8 mouse cellular contexts compared by ENCODE assay signal in genomic region chr19:40343018-40343417, GRCm38 (mm10).
A peak's percentile ranks its signal among the peaks of the same experiment; 100 is the strongest.
DNase-seq lines count a peak whose midpoint lies in the region; ATAC-seq and TF ChIP-seq lines count a peak whose summit lies in the region.

No protein-coding gene starts in this region.

- H3K27me3 ChIP-seq in lung, embryonic 15.5 days = no peaks in the 10 kb centered on the region
- H3K27me3 ChIP-seq in thymus, adult 2 months (ENCODE audit: control insufficient read depth, insufficient read depth, low read length) = no peaks in the 10 kb centered on the region

- intact Hi-C loops in heart, postnatal 14 days (cut with DNase I) = loop anchor here (1.0 to 10.0 kb wide), 2 partner anchors 202 to 382 kb away; no protein-coding TSS in a partner anchor

- no peaks in the 10 kb centered on the region for H3K4me1 ChIP-seq in bone marrow macrophage, adult 2 months (ENCODE audit: control insufficient read depth, insufficient read depth, low read length)
- peaks cover 15% of the 10 kb centered on the region for H3K4me1 ChIP-seq in lung, embryonic 15.5 days
- no peaks in the 10 kb centered on the region for H3K4me1 ChIP-seq in thymus, adult 2 months (replicated peaks; ENCODE audit: control insufficient read depth, insufficient read depth, low read length)

- no peak overlapping the region for H3K27ac ChIP-seq in bone marrow macrophage, adult 2 months (ENCODE audit: insufficient read depth, low read depth, low read length)
- 0 out of 2 replicates have a peak overlapping the region, but pooled peaks have one; percentile 28 for H3K27ac ChIP-seq in layer of hippocampus, adult 2 months
- no peak overlapping the region for H3K27ac ChIP-seq in lung, embryonic 15.5 days
- H3K27ac ChIP-seq in thymus, adult 2 months (ENCODE audit: control insufficient read depth, insufficient read depth, low read length) = no peak overlapping the region

- H3K4me3 ChIP-seq in bone marrow macrophage, adult 2 months (ENCODE audit: insufficient read depth, low read length) = no peak overlapping the region
- H3K4me3 ChIP-seq in layer of hippocampus, adult 2 months = no peak overlapping the region
- no peak overlapping the region for H3K4me3 ChIP-seq in lung, embryonic 15.5 days
- H3K4me3 ChIP-seq in thymus, adult 2 months (ENCODE audit: control insufficient read depth, insufficient read depth, low read length) = no peak overlapping the region

- peak; percentile 88 for ATAC-seq in erythroblast, adult 5-6 weeks (replicated peaks; ENCODE audit: low FRiP score, poor library complexity, severe bottlenecking)
- peak; percentile 60; the same call in 1 of the 2 replicates for ATAC-seq in lung, embryonic 15.5 days (ENCODE audit: borderline replicate concordance, extremely low read depth, low FRiP score, low TSS enrichment)

- no peaks in the 10 kb centered on the region for H3K36me3 ChIP-seq in lung, embryonic 15.5 days
- no peaks in the 10 kb centered on the region for H3K36me3 ChIP-seq in thymus, adult 2 months (ENCODE audit: control insufficient read depth, insufficient read depth, low read length)

- no peak for TF ChIP-seq POLR2A in bone marrow macrophage, adult 2 months (IDR thresholded peaks at IDR 0.05; ENCODE audit: borderline replicate concordance, low read depth, low read length)
- TF ChIP-seq POLR2A in thymus, adult 2 months (IDR thresholded peaks at IDR 0.05; ENCODE audit: control insufficient read depth, extremely low read depth, insufficient read depth, low read length, poor library complexity) = no peak

- 11% methylated on average over 5 of the region's 5 CpGs for WGBS in lung, embryonic 15.5 days
- 15% methylated on average over 5 of the region's 5 CpGs for whole genome bisulfite sequencing in thymus, adult 2 months

- H3K9ac ChIP-seq in lung, embryonic 15.5 days = no peak overlapping the region

- TF ChIP-seq CTCF in bone marrow macrophage, adult 2 months (IDR thresholded peaks at IDR 0.05; ENCODE audit: low read depth, low read length) = peak; percentile 88
- TF ChIP-seq CTCF in layer of hippocampus, adult 2 months (conservative IDR thresholded peaks at IDR 0.05) = peak; percentile 95
- TF ChIP-seq CTCF in thymus, adult 2 months (IDR thresholded peaks at IDR 0.05; ENCODE audit: borderline replicate concordance, control insufficient read depth, extremely low read depth, insufficient read depth, low read length, poor library complexity) = peak; percentile 64; the same call in 1 of the 2 replicates

- peak; percentile 55 to 67 for DNase-seq in CD8-positive naive resting alpha-beta T cell, adult 2 months (ENCODE audit: low read depth in 2 of 2, low spot score in 2 of 2)
- peak; percentile 89 to 90 for DNase-seq in heart, postnatal 14 days
- peak; percentile 78 to 89 for DNase-seq in layer of hippocampus, adult 2 months (ENCODE audit: low spot score in 2 of 2)
- peak; percentile 40 for DNase-seq in ovary, adult 18-20 months (ENCODE audit: low spot score)
- peak; percentile 79 for DNase-seq in thymus, adult 2 months

- no peaks in the 10 kb centered on the region for H3K9me3 ChIP-seq in lung, embryonic 15.5 days

- no peak overlapping the region for H3K4me2 ChIP-seq in lung, embryonic 15.5 days
